Mouse (Mus musculus) c-Kit-positive CD71-positive TER-119-negative erythroid progenitor cells, embryonic 14.5 days (primary cell): ENCODE results near the gene Sel1l.
"Not testable (repeated sequence)": the region's sequence is repeated elsewhere in the genome, so short reads cannot be mapped to it uniquely, and the experiment has no call there.

Source experiments
- DNase-seq: peaks from one replicate; pipeline ENCODE4 v3.0.0-alpha.2; 2013; ENCODE audit warnings: low read depth

The Sel1l gene

DNA sequence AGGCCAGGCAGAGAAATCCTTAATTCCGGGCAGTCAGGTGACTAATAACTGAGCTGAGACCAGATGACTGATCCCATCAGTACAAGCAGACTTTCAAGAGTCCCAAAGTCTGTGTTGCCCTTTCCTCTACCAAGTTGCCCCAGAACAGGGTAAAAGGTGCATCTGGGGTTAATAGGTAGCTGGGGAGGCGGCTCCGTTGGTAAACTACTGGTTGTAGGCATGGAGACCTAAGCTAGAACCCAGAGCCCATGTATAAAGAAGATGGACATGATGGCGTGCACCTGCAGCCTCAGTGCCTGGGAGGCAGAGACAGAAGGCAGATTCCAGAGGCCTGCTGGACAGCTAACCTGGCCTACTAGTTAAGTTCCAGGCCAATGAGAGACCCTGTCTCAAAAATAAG is 30.2 kb downstream of the Sel1l start:
- no peak for DNase-seq

DNA sequence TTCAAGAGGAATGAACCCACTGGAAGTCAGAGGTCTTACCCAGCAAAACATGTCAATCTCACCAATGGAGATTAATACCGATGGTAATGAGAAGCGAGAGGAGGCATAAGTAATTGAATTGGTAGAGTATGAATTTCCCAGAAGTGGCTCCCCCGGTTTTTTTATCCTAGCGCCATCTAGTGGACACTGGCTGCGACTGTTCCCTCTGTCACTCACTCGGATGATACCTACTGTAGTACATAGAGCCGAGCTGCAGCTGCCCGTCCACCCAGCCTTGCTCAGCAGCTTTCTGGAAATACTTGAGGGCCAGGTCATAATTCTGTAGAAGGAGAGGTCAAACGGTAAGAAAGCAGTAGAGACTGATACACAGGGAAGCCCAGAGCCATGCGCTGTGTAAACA is 33.0 kb downstream of the Sel1l start:
- DNase-seq, result peak; percentile 46

DNA sequence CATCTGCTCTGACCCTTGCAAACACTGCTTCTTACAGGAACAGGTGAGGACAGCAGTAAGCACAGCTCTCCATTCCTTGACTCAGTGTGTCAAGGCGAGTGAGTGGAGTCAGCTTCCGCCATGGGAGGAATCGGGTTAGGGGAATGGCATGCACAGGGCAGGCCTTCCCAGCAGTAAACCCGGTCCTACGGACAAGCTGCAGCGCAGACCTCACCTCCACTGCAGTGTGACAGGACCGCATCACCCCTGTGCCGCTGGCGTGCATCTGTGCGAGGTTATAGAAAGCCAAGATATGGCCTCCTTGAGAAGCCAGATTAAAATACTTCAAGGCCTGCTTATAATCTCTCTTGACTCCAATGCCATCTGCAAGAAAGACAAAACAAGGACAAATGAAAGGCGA is 33.4 kb downstream of the Sel1l start:
- no peak for DNase-seq

DNA sequence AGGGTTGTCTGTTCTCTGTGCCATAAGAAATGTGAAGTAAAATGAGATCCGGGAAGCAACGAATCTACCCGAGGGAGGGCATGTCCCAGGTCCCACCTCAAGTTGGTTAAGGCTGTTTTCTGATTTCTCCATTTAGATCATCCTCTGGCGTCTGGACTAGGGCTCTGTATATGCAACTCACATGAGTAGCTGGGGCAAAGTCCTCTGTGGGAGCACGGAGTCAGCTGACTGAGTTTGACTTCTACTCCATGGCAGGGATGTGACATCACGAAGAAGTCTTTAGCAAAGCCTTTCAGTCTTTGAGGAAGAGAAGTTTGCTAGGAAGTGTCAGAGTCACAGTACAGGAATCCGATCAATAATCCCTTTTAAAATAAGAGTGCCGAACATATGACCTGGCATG is 40.0 kb downstream of the Sel1l start:
- DNase-seq, result no peak

DNA sequence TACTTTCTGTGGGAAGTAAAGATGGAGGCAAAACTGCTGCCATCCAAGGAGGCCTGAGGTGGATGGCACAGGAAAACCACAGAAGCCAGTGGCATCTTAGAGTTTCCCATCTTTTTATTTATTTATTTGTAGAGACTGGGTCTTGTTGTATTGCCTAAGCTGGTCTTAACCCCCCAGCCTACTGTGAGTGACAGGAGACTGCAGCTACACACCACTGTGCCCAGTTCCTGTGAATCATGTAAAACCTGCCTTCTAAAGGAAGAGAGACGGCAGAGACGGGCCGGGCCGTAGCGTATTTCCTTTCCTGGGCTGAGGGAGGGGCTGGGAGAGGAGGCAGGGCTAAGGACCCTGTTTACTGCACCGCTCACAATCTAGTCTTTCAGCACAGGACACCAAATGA is 41.2 kb downstream of the Sel1l start:
- DNase-seq, result no peak

DNA sequence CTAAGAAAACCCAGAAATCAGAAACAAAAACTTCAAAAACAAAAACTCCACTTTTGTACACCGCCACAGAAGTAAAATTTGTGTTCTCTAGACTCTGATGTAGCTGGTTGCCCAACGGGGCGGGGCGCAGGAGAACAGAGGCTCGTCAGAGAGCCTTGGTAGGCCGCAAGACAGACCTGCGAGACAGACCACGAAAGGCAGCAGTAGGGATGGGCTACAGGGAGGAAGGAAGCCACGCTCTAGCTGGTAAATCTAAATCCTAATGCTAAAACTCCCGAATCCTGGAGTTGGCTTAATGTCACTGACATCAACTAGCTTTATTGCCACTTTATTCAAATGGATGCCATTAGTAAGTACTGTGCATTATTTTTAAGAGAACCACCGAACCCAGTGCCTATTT is 41.9 kb downstream of the Sel1l start:
- no peak for DNase-seq

DNA sequence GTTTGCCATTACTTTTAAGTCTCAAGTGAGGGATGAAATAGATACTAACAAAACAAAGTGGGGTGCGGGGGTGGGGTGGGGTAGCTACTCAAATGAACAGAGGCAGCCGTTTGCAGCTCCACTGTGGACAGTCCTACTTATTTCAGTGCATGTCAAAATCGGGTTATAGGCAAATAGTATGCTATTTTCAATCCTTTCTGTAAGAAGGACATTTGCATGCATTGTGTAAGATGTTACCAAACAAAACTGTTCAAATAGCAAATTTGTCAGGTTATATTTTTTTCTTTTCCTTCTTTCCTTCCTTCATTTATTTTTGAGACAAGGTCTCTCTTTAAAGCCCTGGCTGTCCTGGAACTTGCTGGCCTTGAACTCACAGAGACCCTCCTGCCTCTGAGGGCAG is 44.7 kb downstream of the Sel1l start:
- no peak for DNase-seq

DNA sequence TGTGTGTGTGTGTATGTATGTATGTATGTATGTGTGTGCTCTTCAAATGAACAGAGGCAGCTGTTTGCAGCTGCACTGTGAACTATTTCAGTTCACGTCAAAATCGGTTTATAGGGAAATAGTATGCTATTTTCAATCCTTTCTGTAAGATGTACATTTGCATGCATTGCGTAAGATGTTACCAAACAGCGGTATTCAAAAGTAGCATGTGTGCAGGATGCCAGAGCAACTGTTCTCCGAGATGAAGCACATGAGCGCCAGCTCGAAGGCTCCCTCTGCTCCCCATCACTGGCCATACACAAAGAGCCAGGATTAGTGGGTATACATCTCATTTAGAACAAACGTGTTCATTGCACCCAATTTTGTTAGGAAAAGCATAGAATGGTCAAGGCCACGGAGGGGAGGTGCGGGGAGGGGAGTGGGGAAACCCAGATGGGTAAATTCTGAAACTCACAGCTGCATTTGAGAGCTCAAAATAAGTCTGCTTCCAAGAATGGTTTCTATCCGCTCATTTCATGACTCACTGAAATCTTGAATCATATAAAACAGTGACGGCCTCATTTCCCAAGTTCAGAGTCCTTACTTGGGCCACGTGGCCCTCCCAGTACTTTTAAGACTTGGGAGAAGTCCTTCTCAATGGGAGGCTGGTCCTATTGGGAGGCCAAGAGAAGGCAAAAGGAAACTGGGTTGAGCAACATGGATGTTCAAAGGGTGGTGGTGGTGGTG is 45.6 kb downstream of the Sel1l start:
- DNase-seq, result no peak

DNA sequence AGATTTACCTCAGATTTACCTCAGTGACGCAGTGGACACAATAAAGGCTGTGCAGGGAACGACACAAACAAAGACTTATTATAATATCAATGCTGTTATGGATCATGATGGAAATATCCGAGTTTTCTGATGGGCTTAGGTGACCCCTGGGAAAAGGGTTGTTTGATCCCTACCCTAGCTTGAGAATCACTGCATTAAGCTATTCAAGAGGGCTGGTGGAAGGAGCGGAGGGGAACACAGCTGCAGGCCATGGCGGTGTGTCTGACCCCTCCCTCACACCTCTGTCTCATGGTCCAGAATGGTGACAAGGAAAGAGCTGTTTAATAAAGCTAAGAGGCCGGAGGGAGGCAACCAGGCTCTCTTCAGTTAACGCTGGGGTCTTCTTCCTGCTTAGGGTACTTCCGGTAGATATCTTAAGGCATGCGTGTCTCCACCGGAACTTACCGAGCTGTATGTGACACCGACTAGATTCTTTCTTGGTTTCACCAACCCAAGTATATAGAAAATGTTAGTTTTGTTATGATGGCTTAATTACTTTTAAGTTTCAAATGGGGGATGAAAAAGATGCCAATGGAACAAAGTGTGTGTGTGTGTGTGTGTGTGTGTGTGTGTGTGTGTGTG is 46.3 kb downstream of the Sel1l start:
- DNase-seq, result no peak

DNA sequence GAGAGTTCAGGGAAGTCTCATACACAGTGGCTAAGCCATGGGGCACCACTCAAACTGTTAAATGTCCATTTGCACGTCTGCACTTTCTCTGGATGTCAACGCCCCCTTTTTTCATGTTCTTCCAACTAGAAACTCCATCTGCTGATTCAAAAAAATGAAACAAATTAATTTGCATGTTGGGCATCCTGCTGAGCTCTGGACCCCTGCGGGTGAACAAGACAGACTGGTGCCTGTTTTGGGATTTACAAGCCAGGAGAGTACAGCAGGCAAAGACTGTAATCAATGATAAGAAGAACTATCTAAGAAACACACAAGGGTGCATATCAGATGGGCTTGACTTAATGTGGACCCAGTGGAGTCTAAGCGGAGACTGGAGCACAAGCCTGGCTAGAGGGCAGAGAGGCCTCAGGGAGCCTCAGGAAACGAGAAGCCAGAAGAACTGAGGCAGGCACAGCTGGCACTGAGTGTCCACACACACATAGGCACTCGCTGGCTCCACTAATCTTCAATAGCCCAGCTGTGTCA is 48.0 kb downstream of the Sel1l start:
- DNase-seq, result no peak

DNA sequence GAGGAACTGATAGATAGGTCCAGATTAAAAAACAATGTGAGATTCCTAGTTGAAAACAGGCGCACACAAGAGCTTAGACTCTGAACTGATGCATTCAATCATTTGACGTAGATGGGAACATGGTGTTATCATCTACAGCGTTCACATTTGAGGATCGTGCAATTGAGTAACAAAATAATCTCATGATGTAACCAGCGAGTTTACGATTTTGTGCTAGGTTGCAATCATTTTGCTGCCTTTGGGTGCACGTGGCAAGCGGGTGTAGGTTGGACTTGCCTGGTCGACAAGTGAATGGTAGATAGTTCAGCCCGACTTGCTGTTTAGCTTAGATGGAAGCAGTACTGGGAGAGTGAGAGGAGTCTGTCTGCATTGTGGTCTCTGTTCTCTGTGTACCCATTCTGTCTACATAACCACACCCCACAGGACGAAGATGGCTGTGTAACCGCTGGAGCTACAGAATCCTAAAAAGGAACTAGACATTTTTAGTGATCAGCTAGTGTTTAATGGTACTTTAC is 49.1 kb downstream of the Sel1l start:
- no peak for DNase-seq

DNA sequence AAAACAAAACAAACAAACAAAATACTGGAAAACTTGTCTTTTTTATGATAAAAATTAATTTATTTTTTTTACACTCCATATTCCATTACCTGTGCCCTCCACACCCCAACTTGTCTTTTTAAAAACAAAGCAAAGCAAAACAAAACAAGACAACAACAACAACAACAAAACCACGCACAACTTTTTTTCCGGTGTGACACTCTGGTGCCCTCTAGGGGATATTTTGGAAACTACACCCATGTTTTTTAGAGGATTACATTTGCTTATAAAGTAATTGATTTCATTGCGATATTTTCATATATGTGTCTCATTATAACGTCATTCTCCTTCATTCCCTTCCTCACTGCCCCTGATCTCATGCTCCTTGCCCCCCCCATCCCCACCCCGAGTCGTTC is 49.6 kb downstream of the Sel1l start:
- DNase-seq, result peak; percentile 35

DNA sequence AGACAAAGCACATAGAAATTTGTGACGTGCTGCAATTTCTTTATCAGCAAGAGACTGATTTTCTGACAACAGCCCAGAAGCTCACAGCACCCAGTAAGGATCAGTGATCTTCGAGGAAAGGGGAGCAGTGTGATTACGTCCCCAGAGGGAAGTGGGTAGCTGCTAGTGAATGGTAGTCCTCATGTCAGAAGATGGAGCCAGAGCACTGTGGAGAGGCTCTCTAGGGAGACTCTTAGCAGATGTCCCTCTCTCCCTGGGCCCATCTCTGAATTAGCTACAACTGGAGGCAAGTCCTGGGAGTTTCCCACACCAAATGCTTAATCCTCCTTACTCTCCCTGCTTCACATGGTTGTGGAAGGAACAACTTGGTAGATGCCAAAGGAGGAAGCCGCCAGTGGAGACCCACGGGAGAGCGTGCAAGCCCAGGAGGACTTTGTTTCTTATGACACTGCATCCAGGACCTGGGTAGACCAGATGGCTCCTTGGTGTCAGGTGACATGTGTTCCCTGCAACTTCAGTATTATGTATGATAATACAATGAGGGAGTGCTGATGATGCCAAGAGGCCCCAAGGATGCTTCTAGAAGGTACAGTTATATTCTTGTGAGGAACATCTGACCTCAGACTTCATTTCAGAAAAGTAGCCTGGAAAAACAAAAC is 50.1 kb downstream of the Sel1l start:
- DNase-seq, result peak; percentile 28

DNA sequence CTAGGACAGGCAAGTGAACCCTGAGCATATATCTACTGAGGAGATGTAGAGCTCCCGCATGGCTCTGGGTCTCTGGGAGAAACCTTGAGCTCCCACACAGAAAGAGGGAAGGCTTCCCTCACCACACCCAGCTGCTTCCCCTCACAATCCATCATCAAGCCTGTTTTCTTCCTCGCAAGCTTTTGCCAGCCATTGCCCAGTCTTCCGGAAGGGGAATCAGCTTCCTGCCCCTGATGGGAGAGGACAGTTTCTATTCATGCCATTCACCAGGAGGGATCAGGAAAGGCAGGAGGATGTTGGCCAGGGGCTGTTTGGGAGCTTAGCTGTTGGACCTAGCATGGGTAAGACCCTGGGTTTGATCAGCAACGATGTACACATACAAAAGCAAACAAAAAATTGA is 52.2 kb downstream of the Sel1l start:
- DNase-seq, result no peak

DNA sequence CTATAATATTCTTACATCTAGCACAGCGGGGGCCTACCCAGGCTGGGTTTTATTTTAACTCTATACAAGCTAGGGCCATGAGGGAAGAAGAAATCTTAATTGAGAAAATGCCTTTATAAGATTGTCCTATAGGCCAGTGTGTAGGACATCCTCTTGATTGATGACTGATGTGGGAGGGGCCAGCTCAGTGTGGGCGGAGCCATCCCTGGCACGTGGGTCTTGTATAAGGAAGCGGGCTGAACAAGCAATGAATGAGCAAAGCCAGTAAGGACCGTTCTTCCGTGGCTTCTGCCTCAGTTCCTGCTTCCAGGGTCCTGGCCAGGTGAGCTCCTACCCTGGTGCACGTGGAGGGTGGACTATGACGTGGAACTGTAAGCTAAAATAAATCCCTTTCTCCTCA is 55.7 kb downstream of the Sel1l start:
- DNase-seq, result peak; percentile 17

DNA sequence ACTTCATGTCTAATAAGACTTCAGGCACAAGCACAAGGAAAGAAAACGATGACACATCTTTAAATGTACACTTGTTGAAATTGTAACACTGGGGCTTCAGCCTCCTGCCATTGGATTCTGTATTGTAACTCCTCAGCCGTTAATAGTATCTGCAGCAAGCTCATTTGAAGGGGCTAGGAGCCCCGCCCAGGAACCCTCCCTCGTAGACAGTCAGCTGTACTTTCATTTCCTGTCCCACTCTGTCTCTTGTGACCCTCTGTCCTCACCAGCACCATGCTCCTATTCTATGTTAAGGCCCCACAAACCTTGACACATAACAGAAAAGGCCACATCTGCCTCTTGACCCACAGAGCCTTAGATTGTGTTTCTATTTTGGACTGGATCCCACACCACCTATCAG is 57.1 kb downstream of the Sel1l start:
- DNase-seq, result no peak

DNA sequence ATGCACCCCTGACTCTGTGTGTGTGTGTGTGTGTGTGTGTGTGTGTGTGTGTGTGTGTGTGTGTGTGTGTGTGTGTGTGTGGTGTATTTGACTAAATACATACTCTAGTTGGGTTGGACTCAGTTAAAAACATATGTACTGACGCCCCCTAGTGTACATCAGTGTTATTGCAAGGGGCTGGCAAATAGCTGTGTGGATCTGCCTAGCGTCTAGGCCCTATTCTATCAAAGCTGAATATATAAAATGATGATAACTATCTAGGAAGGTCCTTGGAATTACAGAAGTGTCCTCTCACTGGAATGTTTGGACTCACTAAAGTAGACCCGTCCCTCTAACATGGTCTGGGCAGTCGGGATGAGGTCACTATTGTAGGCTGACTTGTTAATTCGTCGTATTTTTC is 59.2 kb downstream of the Sel1l start:
- DNase-seq, result peak; percentile 50

DNA sequence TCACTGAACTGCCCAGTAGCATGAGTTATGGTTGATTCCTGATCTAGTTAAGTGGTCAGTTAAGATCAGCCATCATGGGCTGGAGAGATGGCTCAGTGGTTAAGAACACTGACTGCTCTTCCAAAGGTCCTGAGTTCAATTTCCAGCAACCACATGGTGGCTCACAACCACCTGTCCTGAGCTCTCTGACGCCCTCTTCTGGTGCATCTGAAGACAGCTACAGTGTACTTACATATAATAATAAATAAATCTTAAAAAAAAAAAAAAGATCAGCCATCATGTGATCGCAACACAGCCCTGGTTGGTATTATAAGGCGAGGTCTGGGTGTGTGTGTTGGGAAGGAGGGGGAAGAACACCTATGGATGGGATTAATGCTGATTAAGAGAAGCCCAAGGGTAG is 60.5 kb downstream of the Sel1l start:
- not testable (repeated sequence) for DNase-seq

DNA sequence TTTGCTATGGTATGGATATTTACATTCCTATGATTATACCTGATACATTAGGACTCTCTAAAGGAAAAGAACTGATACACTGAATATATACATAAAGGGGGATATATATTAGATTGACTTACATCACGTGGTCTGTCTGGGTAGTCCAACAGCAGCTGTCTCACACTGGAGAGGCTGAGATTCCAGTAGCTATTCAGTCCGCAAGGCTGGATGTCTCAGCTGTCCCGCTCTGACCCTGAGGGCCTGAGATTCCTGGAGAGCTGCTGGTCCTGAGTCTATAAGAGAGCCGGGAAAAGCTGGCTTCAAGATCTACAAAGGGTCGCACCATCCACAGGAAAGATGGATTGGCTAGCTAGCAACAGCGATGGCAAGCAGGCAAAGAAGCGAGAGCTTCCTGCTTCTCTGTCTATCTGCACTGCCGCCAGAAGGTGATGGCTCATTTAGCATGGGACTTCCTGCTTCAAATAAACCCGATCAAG is 61.0 kb downstream of the Sel1l start, which contains the start of gene Ston2:
TSS of gene Ston2 (minus strand) at position 429 of the 479 bp plus-strand sequence.
- DNase-seq, result no peak

DNA sequence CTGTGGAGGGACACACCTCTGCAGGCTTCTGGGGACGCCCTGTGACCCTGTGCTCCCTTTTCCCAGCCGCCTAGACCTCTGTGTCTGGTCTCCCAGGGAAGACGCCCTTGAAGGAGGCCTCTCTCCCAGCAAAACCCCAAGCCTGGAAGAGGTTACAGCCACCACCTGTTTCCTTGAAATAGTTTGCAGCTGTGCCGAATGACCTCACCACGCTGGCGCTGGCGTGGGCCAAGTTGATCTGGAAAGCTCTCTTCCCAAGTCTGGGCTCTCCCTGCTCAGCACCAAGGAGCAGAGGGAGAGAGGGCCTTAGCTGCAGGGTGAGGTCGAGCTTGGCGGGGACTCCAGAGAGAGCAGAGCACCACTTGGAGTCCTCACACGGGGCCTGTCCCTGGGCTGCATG is 62.6 kb downstream of the Sel1l start:
- no peak for DNase-seq

DNA sequence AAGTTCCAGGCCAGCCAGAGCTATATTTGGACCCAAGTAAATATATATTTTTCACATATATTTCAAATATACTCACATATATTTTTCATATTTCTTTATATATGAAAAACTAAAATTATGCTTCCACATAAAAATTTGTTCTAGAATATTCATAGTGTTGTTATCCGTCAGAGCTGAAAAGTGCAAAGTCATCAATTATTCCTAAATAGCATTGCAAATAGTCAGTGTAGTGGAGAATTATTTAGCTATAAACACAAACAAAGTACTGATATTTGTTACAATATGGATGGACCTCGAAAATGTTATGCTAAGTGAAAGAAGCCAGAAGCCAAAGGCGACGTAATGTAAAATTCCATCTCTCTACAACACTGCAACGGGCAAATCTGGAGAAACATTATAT is 67.5 kb downstream of the Sel1l start:
- no peak for DNase-seq

DNA sequence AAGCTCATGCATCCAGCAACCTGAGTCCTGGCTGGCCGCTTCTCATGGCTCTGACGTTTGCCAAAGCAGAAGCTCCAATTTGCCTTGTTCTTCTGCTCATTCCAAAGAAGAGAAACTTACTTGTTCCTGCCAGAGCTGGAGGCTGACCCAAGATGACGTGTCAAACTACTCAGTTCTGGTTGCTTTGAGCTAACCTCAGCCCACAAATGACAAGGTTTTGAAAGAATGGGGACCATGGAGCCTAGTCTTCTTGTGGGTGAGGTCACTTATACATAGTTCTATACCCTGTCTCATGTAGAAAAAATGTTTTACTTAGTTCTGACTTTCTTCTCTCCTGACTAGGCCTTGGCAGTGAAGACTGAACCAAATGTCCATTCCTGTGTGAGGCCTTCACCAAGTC is 68.4 kb downstream of the Sel1l start:
- no peak for DNase-seq

DNA sequence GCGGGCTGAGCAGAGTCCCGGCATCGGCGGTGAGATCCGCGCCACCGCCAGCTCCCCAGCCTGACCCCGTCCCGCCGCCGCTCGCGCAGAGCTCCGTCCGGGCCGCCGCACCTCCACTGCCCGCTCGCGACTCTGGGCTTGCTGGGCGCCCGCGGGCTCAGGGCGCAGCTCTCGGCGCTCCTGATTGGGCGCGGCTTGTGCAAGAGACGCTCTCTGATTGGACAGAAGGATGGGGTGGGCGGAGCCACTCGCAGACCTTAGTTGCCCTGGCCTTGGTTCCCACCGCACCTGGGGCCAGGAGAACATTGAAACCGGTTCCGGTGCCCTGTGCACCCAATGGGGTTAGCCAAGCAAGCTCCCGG is 70.0 kb downstream of the Sel1l start:
- peak; percentile 79 for DNase-seq
